Mouse (Mus musculus) right cerebral cortex, postnatal 36 days (tissue): ENCODE results near the gene Mycbp2.

ENCODE experiments used
- DNase-seq, 2 experiments: peaks; one replicate each; pipeline ENCODE4 v3.0.0; 2022; ENCODE audit warnings: low spot score in 2 of 2, mixed read lengths in 1 of 2

Mycbp2 gene

GRCm38 (mm10) chr14:103260437-103260836 is 86.2 kb downstream of the Mycbp2 start:
- DNase-seq: no peak

- DNase-seq: no peak
These were observed 87.9 kb downstream of the Mycbp2 start for GRCm38 (mm10) chr14:103258745-103259144.

- DNase-seq: peak in 1 of 2 experiments; percentile 41
These were observed 89.7 kb downstream of the Mycbp2 start for GRCm38 (mm10) chr14:103256866-103257265.

- no peak for DNase-seq
These were observed 92.3 kb downstream of the Mycbp2 start for GRCm38 (mm10) chr14:103254311-103254710.

- no peak for DNase-seq
These were observed 104.6 kb downstream of the Mycbp2 start for GRCm38 (mm10) chr14:103242020-103242419.

GRCm38 (mm10) chr14:103234770-103235169 is 111.8 kb downstream of the Mycbp2 start:
- no peak for DNase-seq

GRCm38 (mm10) chr14:103233640-103234593 is 112.7 kb downstream of the Mycbp2 start:
- no peak for DNase-seq

GRCm38 (mm10) chr14:103222356-103222755 is 124.3 kb downstream of the Mycbp2 start:
- no peak for DNase-seq

- no peak for DNase-seq
These were observed 124.9 kb downstream of the Mycbp2 start for GRCm38 (mm10) chr14:103221751-103222150.

GRCm38 (mm10) chr14:103216331-103216730 is 130.3 kb downstream of the Mycbp2 start:
- DNase-seq: no peak

- DNase-seq: no peak
These were observed 160.0 kb downstream of the Mycbp2 start for GRCm38 (mm10) chr14:103186658-103187057.

GRCm38 (mm10) chr14:103186076-103186475 is 160.5 kb downstream of the Mycbp2 start:
- DNase-seq: no peak

- no peak for DNase-seq
These were observed 166.5 kb downstream of the Mycbp2 start for GRCm38 (mm10) chr14:103180096-103180495.

GRCm38 (mm10) chr14:103162923-103163322 is 183.7 kb downstream of the Mycbp2 start:
- DNase-seq: peak; percentile 49 to 60

GRCm38 (mm10) chr14:103155685-103156084 is 190.9 kb downstream of the Mycbp2 start:
- DNase-seq: no peak

- peak; percentile 73 to 81 for DNase-seq
These were observed 196.5 kb downstream of the Mycbp2 start for GRCm38 (mm10) chr14:103150139-103150538.

GRCm38 (mm10) chr14:103131991-103132390 is 214.6 kb downstream of the Mycbp2 start:
- peak in 1 of 2 experiments; percentile 26 for DNase-seq

GRCm38 (mm10) chr14:103125756-103126155 is 220.9 kb downstream of the Mycbp2 start:
- DNase-seq: no peak

- no peak for DNase-seq
These were observed 231.5 kb downstream of the Mycbp2 start for GRCm38 (mm10) chr14:103114994-103115670.

GRCm38 (mm10) chr14:103112606-103113363 is 233.8 kb downstream of the Mycbp2 start:
- no peak for DNase-seq

GRCm38 (mm10) chr14:103109971-103110370 is 236.6 kb downstream of the Mycbp2 start:
- DNase-seq: peak; percentile 36 to 69

- no peak for DNase-seq
These were observed 240.3 kb downstream of the Mycbp2 start for GRCm38 (mm10) chr14:103106301-103106700.
